Mouse (Mus musculus) gastrocnemius, adult 2 months (tissue): ENCODE data around the gene Pla2g12b. TPM values are rescaled to one million over a fixed set of nuclear protein-coding genes. Genes with fewer than 3 reads are reported as not detected.

Experiments
- DNase-seq: peaks from one replicate; pipeline ENCODE4 v3.0.0; 2022
- H3K27ac ChIP-seq: fragments of 200-600 bp; 2 replicates; pipeline ENCODE4 v1.8.1; 2022; ENCODE audit warnings: mild to moderate bottlenecking
- H3K4me3 ChIP-seq: fragments of 200-600 bp; 2 replicates; pipeline ENCODE4 v1.8.1; 2022; ENCODE audit warnings: mild to moderate bottlenecking, moderate library complexity
- CTCF ChIP-seq: fragments of 200-600 bp; IDR thresholded peaks from 2 replicates; pipeline ENCODE4 v1.8.1; 2022; ENCODE audit warnings: antibody characterized with exemption, mild to moderate bottlenecking, moderate library complexity
- intact Hi-C: fragments of 180-260 bp; cut with DNase I; formaldehyde crosslinking; loops from one replicate; pipeline ENCODE4 v1.15.1; 2025
- long read RNA-seq, 2 experiments: library from polyadenylated mRNA; stranded (forward); transcript quantifications; one replicate each; pipeline ENCODE4 v2.0.0; 2021
- total RNA-seq, 2 experiments: library from RNA; stranded (reverse); gene quantifications; 2 replicates each; pipeline ENCODE4 v1.2.3; 2021

Pla2g12b gene
- not detected for total RNA-seq
- long read RNA-seq, experiment 1 = 0 reads
- long read RNA-seq, experiment 2 = 0 reads

GRCm38 (mm10) chr10:59402899-59403792 is at the start of gene Pla2g12b:
Gene Pla2g12b (plus strand): TSS chr10:59403660.
- TF ChIP-seq CTCF = no peak
- intact Hi-C loops = no loop called here
- DNase-seq = no peak
- no peak within 1 kb of the TSS for H3K4me3 ChIP-seq
- H3K27ac ChIP-seq = no peak within 1 kb of the TSS

DNA sequence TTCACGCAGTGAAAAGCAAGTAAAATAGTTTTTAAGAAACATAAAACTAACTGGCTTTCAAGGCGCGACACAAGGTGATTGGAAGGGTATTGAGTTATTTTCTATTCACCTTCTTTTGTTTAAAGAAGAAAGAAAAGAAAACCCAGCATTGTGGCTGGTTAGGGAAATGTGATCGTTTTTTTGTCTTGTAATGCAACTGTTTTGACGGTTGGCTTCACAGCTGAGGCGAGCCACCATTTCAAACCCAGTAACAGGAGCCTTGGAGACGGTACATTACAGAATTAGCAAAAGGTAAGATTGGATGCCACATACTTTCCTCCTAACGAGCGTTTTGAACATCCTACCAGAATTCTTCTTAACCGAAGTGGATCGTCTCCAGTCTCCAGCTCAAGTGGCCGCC is 49.3 kb upstream of the Pla2g12b start:
- no peak overlapping the region for H3K27ac ChIP-seq
- intact Hi-C loops = loop anchor here (10.0 kb wide), 1 partner anchor 189 kb away; no protein-coding TSS in a partner anchor
- DNase-seq = no peak
- no peak for TF ChIP-seq CTCF
- H3K4me3 ChIP-seq = no peak overlapping the region

- intact Hi-C loops = loop anchor here (5.0 to 10.0 kb wide), 2 partner anchors 58 to 190 kb away; no protein-coding TSS in a partner anchor
Observed at GRCm38 (mm10) chr10:59355020-59355419, 48.4 kb upstream of the Pla2g12b start.

GRCm38 (mm10) chr10:59358744-59359143 is 44.7 kb upstream of the Pla2g12b start:
- peak; percentile 64 for TF ChIP-seq CTCF
- Histone ChIP-seq H3K27ac (no peak overlapping the region), H3K4me3 (no peak overlapping the region)
- no peak for DNase-seq
- intact Hi-C loops = loop anchor here (5.0 to 10.0 kb wide), 2 partner anchors 61 to 194 kb away; no protein-coding TSS in a partner anchor

More at GRCm38 (mm10) chr10:59355020-59355419, 48.4 kb upstream of the Pla2g12b start:
- DNase-seq = no peak
- H3K4me3 ChIP-seq = no peak overlapping the region
- H3K27ac ChIP-seq = no peak overlapping the region
- TF ChIP-seq CTCF = no peak

DNA sequence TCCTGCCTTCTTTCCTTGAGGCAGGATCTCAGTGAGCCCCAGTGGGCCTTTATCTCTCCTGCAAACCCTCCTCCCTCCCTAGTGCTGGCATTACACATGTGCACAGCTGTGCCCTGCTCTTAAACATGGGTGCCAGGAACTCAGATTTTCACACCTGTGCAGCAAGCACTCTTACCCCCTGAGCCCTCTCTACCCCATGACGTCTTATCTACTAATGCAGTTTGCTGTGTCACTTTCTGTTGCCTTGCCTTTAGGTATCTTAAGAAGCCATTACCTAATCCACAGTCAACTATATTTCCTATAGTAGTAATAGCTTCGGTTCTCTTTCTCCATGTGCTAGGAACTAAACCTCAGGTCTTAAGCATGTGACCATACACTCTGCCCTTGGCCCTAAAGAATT is 40.3 kb upstream of the Pla2g12b start:
- intact Hi-C loops = no loop called here
- H3K27ac ChIP-seq = no peak overlapping the region
- TF ChIP-seq CTCF = no peak
- no peak overlapping the region for H3K4me3 ChIP-seq
- DNase-seq = no peak

GRCm38 (mm10) chr10:59364551-59364950 is 38.9 kb upstream of the Pla2g12b start:
- H3K27ac ChIP-seq = no peak overlapping the region
- TF ChIP-seq CTCF = no peak
- DNase-seq = no peak
- H3K4me3 ChIP-seq = no peak overlapping the region
- intact Hi-C loops = no loop called here

- Histone ChIP-seq H3K27ac (no peak overlapping the region), H3K4me3 (no peak overlapping the region)
- intact Hi-C loops = no loop called here
- no peak for DNase-seq
- no peak for TF ChIP-seq CTCF
Observed at GRCm38 (mm10) chr10:59365804-59366589, 37.5 kb upstream of the Pla2g12b start.

- intact Hi-C loops = no loop called here
Observed at GRCm38 (mm10) chr10:59366746-59367145, 36.7 kb upstream of the Pla2g12b start.

DNA sequence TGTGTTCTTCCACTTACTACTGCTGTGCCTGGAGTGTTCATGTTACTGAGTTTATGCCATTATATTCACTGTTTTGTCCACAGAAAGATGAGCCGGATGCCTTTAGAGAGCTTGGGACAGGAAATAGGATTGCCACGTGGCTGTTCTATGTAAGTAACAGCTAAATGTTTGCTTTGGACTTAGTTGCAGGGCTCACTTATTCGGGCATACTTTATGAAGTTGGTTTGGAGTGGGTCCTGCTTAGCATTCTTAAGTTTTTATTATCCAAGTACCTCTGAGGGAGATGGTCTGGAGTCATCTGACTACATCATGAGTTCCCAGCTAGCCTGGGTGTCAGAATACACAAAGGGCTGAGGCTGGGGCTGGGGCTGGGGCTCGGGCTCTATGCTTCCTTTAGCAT is 36.3 kb upstream of the Pla2g12b start:
- no peak overlapping the region for H3K27ac ChIP-seq
- no peak for TF ChIP-seq CTCF
- no peak for DNase-seq
- H3K4me3 ChIP-seq = no peak overlapping the region
- intact Hi-C loops = no loop called here

More at GRCm38 (mm10) chr10:59366746-59367145, 36.7 kb upstream of the Pla2g12b start:
- Histone ChIP-seq H3K4me3 (no peak overlapping the region), H3K27ac (no peak overlapping the region)
- no peak for DNase-seq
- TF ChIP-seq CTCF = no peak

DNA sequence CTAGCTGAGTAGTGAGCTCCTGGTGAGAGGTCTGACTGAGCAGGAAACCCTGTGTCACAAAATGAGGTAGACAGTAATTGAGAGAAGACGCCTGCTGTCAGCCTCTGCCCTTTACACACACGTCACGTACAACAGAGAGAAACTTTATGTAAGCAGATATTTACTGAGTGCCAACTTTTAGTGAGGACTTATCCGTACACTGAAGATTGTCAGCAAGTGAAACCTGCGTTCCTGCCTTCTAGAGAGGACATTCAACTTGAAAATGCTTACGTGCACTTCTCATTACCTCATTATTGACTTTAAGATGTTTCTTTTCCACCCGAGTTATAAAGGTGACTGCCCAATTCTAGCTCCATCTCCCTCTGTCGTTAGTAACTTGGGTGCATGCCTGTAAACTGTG is 34.7 kb upstream of the Pla2g12b start:
- intact Hi-C loops = no loop called here
- H3K4me3 ChIP-seq = no peak overlapping the region
- no peak overlapping the region for H3K27ac ChIP-seq
- no peak for DNase-seq
- no peak for TF ChIP-seq CTCF

DNA sequence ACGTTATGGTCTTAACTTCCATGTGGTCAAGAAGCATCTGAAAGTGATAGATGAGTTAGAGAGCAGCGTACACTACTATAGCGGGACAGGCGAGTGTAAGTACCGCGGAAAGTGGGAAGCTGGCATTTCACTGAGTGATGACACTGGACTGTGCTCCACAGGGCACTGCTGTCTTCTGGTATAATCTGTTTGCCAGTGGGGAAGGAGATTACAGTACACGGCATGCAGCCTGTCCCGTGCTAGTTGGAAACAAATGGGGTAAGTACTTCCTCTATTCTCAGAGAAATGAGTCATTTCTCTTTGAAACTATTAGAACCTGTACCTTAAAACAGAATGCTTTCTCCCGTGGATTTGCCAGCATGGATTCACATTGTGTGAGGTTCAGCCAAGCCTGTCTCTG is 34.0 kb upstream of the Pla2g12b start:
- no peak for DNase-seq
- no peak overlapping the region for H3K4me3 ChIP-seq
- H3K27ac ChIP-seq = no peak overlapping the region
- intact Hi-C loops = no loop called here
- TF ChIP-seq CTCF = no peak

- intact Hi-C loops = loop anchor here (10.0 kb wide), 1 partner anchor 487 kb away; no protein-coding TSS in a partner anchor
- no peak overlapping the region for H3K4me3 ChIP-seq
- no peak overlapping the region for H3K27ac ChIP-seq
- no peak for TF ChIP-seq CTCF
- no peak for DNase-seq
Observed at GRCm38 (mm10) chr10:59377906-59378305, 25.6 kb upstream of the Pla2g12b start.

- TF ChIP-seq CTCF = peak; percentile 39
- intact Hi-C loops = loop anchor here (10.0 kb wide), 1 partner anchor 486 kb away; no protein-coding TSS in a partner anchor
- Histone ChIP-seq H3K27ac (no peak overlapping the region), H3K4me3 (no peak overlapping the region)
- DNase-seq = no peak
Observed at GRCm38 (mm10) chr10:59378728-59379127, 24.7 kb upstream of the Pla2g12b start.
